Mouse (Mus musculus): ENCODE data around the gene Meis1. TPM values are rescaled to one million over a fixed set of nuclear protein-coding genes. Genes with fewer than 3 reads are reported as not detected.
A peak's percentile ranks its signal among the peaks of the same experiment; 100 is the strongest.

Gene Meis1
- polyA plus RNA-seq, 1 experiment from 2014 or later = 116 TPM

- H3K4me2 ChIP-seq = no peak overlapping the region
- no peaks in the 10 kb centered on the region for H3K9me3 ChIP-seq
- H3K4me1 ChIP-seq = 0 out of 2 replicates have a peak, but pooled peaks cover 12% of the 10 kb centered on the region
- no peak for ATAC-seq (ENCODE audit: borderline replicate concordance, extremely low read depth, low FRiP score, low TSS enrichment)
- no peak overlapping the region for H3K4me3 ChIP-seq
- H3K27ac ChIP-seq = no peak overlapping the region
- H3K9ac ChIP-seq = no peak overlapping the region
- H3K36me3 ChIP-seq = peaks cover 28% of the 10 kb centered on the region
- no peaks in the 10 kb centered on the region for H3K27me3 ChIP-seq
- 50% methylated on average over 5 of the region's 5 CpGs for WGBS
Measured at GRCm38 (mm10) chr11:18980615-18981014, 38.2 kb downstream of the Meis1 start.

GRCm38 (mm10) chr11:18975087-18975486 is 43.7 kb downstream of the Meis1 start:
- WGBS = 93% methylated on average over 1 of the region's 1 CpGs

GRCm38 (mm10) chr11:18973808-18974207 is 45.0 kb downstream of the Meis1 start:
- Histone ChIP-seq H3K4me2 (no peak overlapping the region), H3K36me3 (0 out of 2 replicates have a peak, but pooled peaks cover 8% of the 10 kb centered on the region), H3K9me3 (no peaks in the 10 kb centered on the region), H3K9ac (no peak overlapping the region), H3K27me3 (no peaks in the 10 kb centered on the region), H3K27ac (no peak overlapping the region), H3K4me1 (peaks cover 20% of the 10 kb centered on the region), H3K4me3 (no peak overlapping the region)
- WGBS = 35% methylated on average over 3 of the region's 3 CpGs
- ATAC-seq (ENCODE audit: borderline replicate concordance, extremely low read depth, low FRiP score, low TSS enrichment) = no peak

More at GRCm38 (mm10) chr11:18975087-18975486, 43.7 kb downstream of the Meis1 start:
- 0 out of 2 replicates have a peak, but pooled peaks cover 8% of the 10 kb centered on the region for H3K36me3 ChIP-seq
- H3K9me3 ChIP-seq = no peaks in the 10 kb centered on the region
- peaks cover 19% of the 10 kb centered on the region for H3K4me1 ChIP-seq
- ATAC-seq (ENCODE audit: borderline replicate concordance, extremely low read depth, low FRiP score, low TSS enrichment) = no peak
- H3K27ac ChIP-seq = no peak overlapping the region
- H3K9ac ChIP-seq = no peak overlapping the region
- H3K4me3 ChIP-seq = no peak overlapping the region
- H3K4me2 ChIP-seq = no peak overlapping the region
- H3K27me3 ChIP-seq = no peaks in the 10 kb centered on the region

- H3K36me3 ChIP-seq = 0 out of 2 replicates have a peak, but pooled peaks cover 8% of the 10 kb centered on the region
- peaks cover 20% of the 10 kb centered on the region for H3K4me1 ChIP-seq
- ATAC-seq (ENCODE audit: borderline replicate concordance, extremely low read depth, low FRiP score, low TSS enrichment) = no peak
- no peak overlapping the region for H3K27ac ChIP-seq
- H3K27me3 ChIP-seq = no peaks in the 10 kb centered on the region
- H3K4me2 ChIP-seq = no peak overlapping the region
- no peak overlapping the region for H3K4me3 ChIP-seq
- no peaks in the 10 kb centered on the region for H3K9me3 ChIP-seq
- H3K9ac ChIP-seq = no peak overlapping the region
Measured at GRCm38 (mm10) chr11:18972968-18973367, 45.8 kb downstream of the Meis1 start.

GRCm38 (mm10) chr11:18971551-18971950 is 47.2 kb downstream of the Meis1 start:
- H3K36me3 ChIP-seq = 0 out of 2 replicates have a peak, but pooled peaks cover 4% of the 10 kb centered on the region
- H3K4me1 ChIP-seq = peaks cover 20% of the 10 kb centered on the region
- no peak overlapping the region for H3K27ac ChIP-seq
- no peak overlapping the region for H3K4me3 ChIP-seq
- no peak overlapping the region for H3K9ac ChIP-seq
- no peaks in the 10 kb centered on the region for H3K27me3 ChIP-seq
- no peaks in the 10 kb centered on the region for H3K9me3 ChIP-seq
- ATAC-seq (ENCODE audit: borderline replicate concordance, extremely low read depth, low FRiP score, low TSS enrichment) = no peak
- WGBS = 15% methylated on average over 3 of the region's 3 CpGs
- no peak overlapping the region for H3K4me2 ChIP-seq

GRCm38 (mm10) chr11:18969920-18970336 is 48.9 kb downstream of the Meis1 start:
- Histone ChIP-seq H3K4me3 (no peak overlapping the region), H3K9ac (no peak overlapping the region), H3K4me1 (peaks cover 28% of the 10 kb centered on the region), H3K27me3 (no peaks in the 10 kb centered on the region), H3K4me2 (no peak overlapping the region), H3K27ac (peak overlapping the region; percentile 61), H3K36me3 (no peaks in the 10 kb centered on the region), H3K9me3 (no peaks in the 10 kb centered on the region)
- 60% methylated on average over 2 of the region's 2 CpGs for WGBS
- ATAC-seq (ENCODE audit: borderline replicate concordance, extremely low read depth, low FRiP score, low TSS enrichment) = no peak

- H3K36me3 ChIP-seq = no peaks in the 10 kb centered on the region
- peak overlapping the region; percentile 27 for H3K27ac ChIP-seq
- no peaks in the 10 kb centered on the region for H3K9me3 ChIP-seq
- H3K4me1 ChIP-seq = peaks cover 37% of the 10 kb centered on the region
- H3K9ac ChIP-seq = no peak overlapping the region
- WGBS = 41% methylated on average over 5 of the region's 5 CpGs
- ATAC-seq (ENCODE audit: borderline replicate concordance, extremely low read depth, low FRiP score, low TSS enrichment) = no peak
- no peak overlapping the region for H3K4me3 ChIP-seq
- H3K27me3 ChIP-seq = no peaks in the 10 kb centered on the region
- H3K4me2 ChIP-seq = no peak overlapping the region
Measured at GRCm38 (mm10) chr11:18964418-18964817, 54.4 kb downstream of the Meis1 start.

- Histone ChIP-seq H3K27me3 (no peaks in the 10 kb centered on the region), H3K4me1 (peaks cover 46% of the 10 kb centered on the region), H3K4me3 (no peak overlapping the region), H3K27ac (peak overlapping the region; percentile 55), H3K4me2 (no peak overlapping the region), H3K9ac (no peak overlapping the region), H3K9me3 (no peaks in the 10 kb centered on the region), H3K36me3 (no peaks in the 10 kb centered on the region)
- WGBS = 38% methylated on average over 15 of the region's 15 CpGs
- ATAC-seq (ENCODE audit: borderline replicate concordance, extremely low read depth, low FRiP score, low TSS enrichment) = no peak
Measured at GRCm38 (mm10) chr11:18963202-18964136, 55.3 kb downstream of the Meis1 start.

- no peak for ATAC-seq (ENCODE audit: borderline replicate concordance, extremely low read depth, low FRiP score, low TSS enrichment)
- no peaks in the 10 kb centered on the region for H3K9me3 ChIP-seq
- 53% methylated on average over 1 of the region's 1 CpGs for WGBS
- H3K4me1 ChIP-seq = peaks cover 53% of the 10 kb centered on the region
- no peak overlapping the region for H3K9ac ChIP-seq
- H3K27ac ChIP-seq = no peak overlapping the region
- H3K4me2 ChIP-seq = no peak overlapping the region
- H3K36me3 ChIP-seq = no peaks in the 10 kb centered on the region
- H3K27me3 ChIP-seq = no peaks in the 10 kb centered on the region
- no peak overlapping the region for H3K4me3 ChIP-seq
Measured at GRCm38 (mm10) chr11:18959465-18959864, 59.3 kb downstream of the Meis1 start.

GRCm38 (mm10) chr11:18957805-18958770 is 60.7 kb downstream of the Meis1 start:
- Histone ChIP-seq H3K4me1 (peaks cover 43% of the 10 kb centered on the region), H3K36me3 (no peaks in the 10 kb centered on the region), H3K9ac (0 out of 2 replicates have a peak overlapping the region, but pooled peaks have one; percentile 13), H3K27ac (peak overlapping the region; percentile 41; the same call in 1 of the 2 replicates), H3K27me3 (no peaks in the 10 kb centered on the region), H3K4me2 (peak overlapping the region; percentile 46), H3K9me3 (no peaks in the 10 kb centered on the region), H3K4me3 (no peak overlapping the region)
- peak; percentile 82 for ATAC-seq (ENCODE audit: borderline replicate concordance, extremely low read depth, low FRiP score, low TSS enrichment)
- 18% methylated on average over 12 of the region's 12 CpGs for WGBS

GRCm38 (mm10) chr11:18957097-18957804 is 61.5 kb downstream of the Meis1 start:
- Histone ChIP-seq H3K27me3 (no peaks in the 10 kb centered on the region), H3K4me1 (peaks cover 35% of the 10 kb centered on the region), H3K9ac (0 out of 2 replicates have a peak overlapping the region, but pooled peaks have one; percentile 13), H3K4me2 (peak overlapping the region; percentile 46), H3K27ac (peak overlapping the region; percentile 41; the same call in 1 of the 2 replicates), H3K36me3 (no peaks in the 10 kb centered on the region), H3K4me3 (no peak overlapping the region), H3K9me3 (no peaks in the 10 kb centered on the region)
- no peak for ATAC-seq (ENCODE audit: borderline replicate concordance, extremely low read depth, low FRiP score, low TSS enrichment)
- 23% methylated on average over 12 of the region's 12 CpGs for WGBS
